Comparison of ENCODE assay signal across 24 mouse cellular contexts in genomic region chr4:31909086-31909673, GRCm38 (mm10).
"Had no signal": no experiment of that assay in that cellular context is flagged by ENCODE, and none has a peak within 500 bp of the region (broad histone marks: within the 10 kb centered on the region; RNA-seq: fewer than 3 reads in every experiment).

No protein-coding gene starts in this region.

- H3K9ac ChIP-seq: forebrain, postnatal 0 days; heart, embryonic 13.5 days; heart, embryonic 15.5 days; hindbrain, embryonic 13.5 days; hindbrain, embryonic 15.5 days; limb, embryonic 13.5 days; limb, embryonic 15.5 days; liver, embryonic 12.5 days; liver, embryonic 14.5 days had no signal

- H3K9me3 ChIP-seq: heart, embryonic 13.5 days; heart, embryonic 15.5 days; hindbrain, embryonic 13.5 days; hindbrain, embryonic 15.5 days; limb, embryonic 13.5 days; limb, embryonic 15.5 days; liver, embryonic 12.5 days had no signal

- H3K4me2 ChIP-seq: heart, embryonic 11.5 days; heart, embryonic 13.5 days; heart, embryonic 15.5 days; hindbrain, embryonic 13.5 days; hindbrain, embryonic 15.5 days; limb, embryonic 13.5 days; limb, embryonic 15.5 days; liver, embryonic 12.5 days had no signal

- H3K4me3 ChIP-seq: heart, adult 2 months; heart, embryonic 13.5 days; heart, embryonic 15.5 days; hindbrain, embryonic 13.5 days; hindbrain, embryonic 15.5 days; limb, embryonic 13.5 days; limb, embryonic 15.5 days; liver, embryonic 12.5 days had no signal

- H3K4me1 ChIP-seq: heart, embryonic 15.5 days; hindbrain, embryonic 13.5 days; hindbrain, embryonic 15.5 days; limb, embryonic 13.5 days; limb, embryonic 15.5 days; liver, embryonic 12.5 days had no signal

- ATAC-seq: forebrain, postnatal 0 days; hindbrain, postnatal 0 days; intestine, embryonic 16.5 days; liver, embryonic 12.5 days had no signal

- H3K36me3 ChIP-seq: heart, embryonic 13.5 days; heart, embryonic 15.5 days; hindbrain, embryonic 13.5 days; hindbrain, embryonic 15.5 days; limb, embryonic 13.5 days; limb, embryonic 15.5 days; liver, embryonic 12.5 days had no signal

- H3K27me3 ChIP-seq: heart, embryonic 13.5 days; heart, embryonic 15.5 days; hindbrain, embryonic 13.5 days; hindbrain, embryonic 15.5 days; limb, embryonic 13.5 days; limb, embryonic 15.5 days; liver, embryonic 12.5 days had no signal

- H3K27ac ChIP-seq: heart, adult 2 months; heart, embryonic 13.5 days; heart, embryonic 15.5 days; hindbrain, embryonic 13.5 days; hindbrain, embryonic 15.5 days; hindbrain, postnatal 0 days; limb, embryonic 13.5 days; limb, embryonic 15.5 days; liver, embryonic 12.5 days; liver, embryonic 14.5 days had no signal

- DNase-seq: forebrain, postnatal 0 days; gastrocnemius, postnatal 14 days; gastrocnemius, postnatal 36 days; heart, adult 11 months; heart, adult 2 months; heart, postnatal 14 days; heart, postnatal 36 days; kidney, adult 11 months; kidney, adult 2 months; kidney, postnatal 36 days; layer of hippocampus, adult 9-11 months; layer of hippocampus, postnatal 36 days; left cerebral cortex, postnatal 4 days had no signal
